Mouse (Mus musculus) forebrain, embryonic 16.5 days (tissue): Measurements from ENCODE around the gene Ly6g6d. TPM values are rescaled to one million over a fixed set of nuclear protein-coding genes. Genes with fewer than 3 reads are reported as not detected.
A peak's percentile ranks its signal among the peaks of the same experiment; 100 is the strongest.

Source experiments
- ATAC-seq: fragments of 200-750 bp; cut with Nextera tagmentation; 2 replicates; pipeline ENCODE4 v1.8.0; 2017; ENCODE audit warnings: mild to moderate bottlenecking, moderate library complexity
- H3K27ac ChIP-seq: fragments of 300-500 bp; sonication (generic); 2 replicates; pipeline ENCODE4 v1.5.1; 2014; ENCODE audit warnings: low read length, control low read depth
- H3K27me3 ChIP-seq: fragments of 300-500 bp; sonication (generic); replicated peaks from 2 replicates; pipeline ENCODE4 v1.6.1; 2014; ENCODE audit warnings: low read length; ENCODE audit not compliant: control insufficient read depth, insufficient read depth
- H3K36me3 ChIP-seq: fragments of 300-500 bp; sonication (generic); 2 replicates; pipeline ENCODE4 v1.6.1; 2014; ENCODE audit not compliant: control insufficient read depth, insufficient read depth
- H3K4me1 ChIP-seq: fragments of 300-500 bp; sonication (generic); replicated peaks from 2 replicates; pipeline ENCODE4 v1.6.1; 2014; ENCODE audit warnings: low read length; ENCODE audit not compliant: control insufficient read depth, insufficient read depth
- H3K4me2 ChIP-seq: fragments of 300-500 bp; sonication (generic); 2 replicates; pipeline ENCODE4 v1.6.1; 2014; ENCODE audit warnings: mild to moderate bottlenecking, low read length, control low read depth
- H3K4me3 ChIP-seq: fragments of 300-500 bp; sonication (generic); replicated peaks from 2 replicates; pipeline ENCODE4 v1.5.1; 2014; ENCODE audit warnings: mild to moderate bottlenecking, low read length, control low read depth
- H3K9ac ChIP-seq: fragments of 300-500 bp; sonication (generic); replicated peaks from 2 replicates; pipeline ENCODE4 v1.6.1; 2014; ENCODE audit warnings: low read depth, low read length, control low read depth
- H3K9me3 ChIP-seq: fragments of 300-500 bp; sonication (generic); 2 replicates; pipeline ENCODE4 v1.6.1; 2016; ENCODE audit warnings: low read length; ENCODE audit not compliant: control insufficient read depth
- WGBS: fragments of 180-500 bp; shearing (Covaris S2); extraction: QIAGEN DNeasy Blood & Tissue Kit; methylation state at CpG from one replicate; pipeline ENCODE4 v1.1.7; 2014; 5-methylcytosine and 5-hydroxymethylcytosine counted together
- polyA plus RNA-seq: library from polyadenylated mRNA; unstranded; fragments of >200 nt; fragmentation: Nextera tagmentation; extraction: Ambion mirVana; gene quantifications from 2 replicates; pipeline ENCODE4 v1.2.1, GENCODE M21; 2015

Ly6g6d gene
- polyA plus RNA-seq, 1 experiment from 2014 or later = 1.6 TPM

GRCm38 (mm10) chr17:35055691-35056495, 22.0 kb downstream of the Ly6g6d start:
- no peak overlapping the region for H3K9ac ChIP-seq
- ATAC-seq = no peak

GRCm38 (mm10) chr17:35052271-35052798, 25.5 kb downstream of the Ly6g6d start:
- WGBS = 70% methylated on average over 12 of the region's 12 CpGs
- Histone ChIP-seq H3K9ac (peak overlapping the region; percentile 69), H3K36me3 (0 out of 2 replicates have a peak, but pooled peaks cover 2% of the 10 kb centered on the region), H3K4me3 (no peak overlapping the region; the same call in 1 of the 2 replicates), H3K4me1 (peaks cover 30% of the 10 kb centered on the region), H3K27ac (peak overlapping the region; percentile 88), H3K4me2 (peak overlapping the region; percentile 58), H3K27me3 (no peaks in the 10 kb centered on the region), H3K9me3 (no peaks in the 10 kb centered on the region)
- no peak for ATAC-seq

More at GRCm38 (mm10) chr17:35055691-35056495, 22.0 kb downstream of the Ly6g6d start:
- Histone ChIP-seq H3K9me3 (no peaks in the 10 kb centered on the region), H3K27me3 (no peaks in the 10 kb centered on the region), H3K36me3 (peaks cover 2% of the 10 kb centered on the region; the same call in 1 of the 2 replicates), H3K4me1 (peaks cover 29% of the 10 kb centered on the region), H3K4me2 (no peak overlapping the region), H3K27ac (no peak overlapping the region), H3K4me3 (no peak overlapping the region)
- 91% methylated on average over 7 of the region's 7 CpGs for WGBS

- WGBS = under 1% methylated on average over 21 of the region's 21 CpGs
- peak overlapping the region; percentile 58 for H3K4me2 ChIP-seq
- peak; percentile 23; the same call in 1 of the 2 replicates for ATAC-seq
Measured at GRCm38 (mm10) chr17:35051156-35052086, 26.4 kb downstream of the Ly6g6d start.

DNA sequence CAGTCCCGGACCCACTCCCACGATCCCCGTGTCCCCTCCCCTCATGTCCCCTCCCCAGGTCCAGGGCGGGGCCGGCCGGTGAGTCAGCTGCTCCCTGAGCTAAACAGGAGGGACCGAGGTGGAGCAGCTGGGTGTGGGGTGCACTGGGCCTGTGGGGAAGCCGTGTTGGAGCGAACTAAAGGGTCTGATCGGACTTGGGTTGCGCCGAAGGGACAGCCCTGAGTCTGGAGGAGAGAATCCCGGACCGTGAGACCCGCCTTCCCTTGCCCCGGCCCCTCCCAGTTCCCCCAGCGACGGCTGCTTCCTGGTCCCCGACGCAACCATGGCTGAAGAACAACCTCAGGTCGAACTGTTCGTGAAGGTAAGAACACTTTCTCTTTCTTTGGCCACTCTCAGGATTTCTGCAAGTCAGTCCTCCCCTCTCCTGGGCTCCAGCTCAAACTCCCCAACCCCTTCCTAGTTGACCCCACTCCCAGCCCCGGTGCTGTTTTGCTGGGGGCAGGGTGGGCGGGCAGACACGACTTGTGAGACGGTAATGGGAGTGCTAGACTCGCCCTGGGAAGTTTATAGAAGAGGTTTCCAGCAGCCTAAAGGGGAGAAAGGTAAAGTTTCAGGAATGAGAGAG, 27.6 kb downstream of the Ly6g6d start:
- no peaks in the 10 kb centered on the region for H3K27me3 ChIP-seq
- 1% methylated on average over 27 of the region's 27 CpGs for WGBS

More at GRCm38 (mm10) chr17:35051156-35052086, 26.4 kb downstream of the Ly6g6d start:
- peaks cover 30% of the 10 kb centered on the region for H3K4me1 ChIP-seq
- 0 out of 2 replicates have a peak, but pooled peaks cover 2% of the 10 kb centered on the region for H3K36me3 ChIP-seq
- H3K27ac ChIP-seq = peak overlapping the region; percentile 88
- H3K27me3 ChIP-seq = no peaks in the 10 kb centered on the region
- H3K9me3 ChIP-seq = no peaks in the 10 kb centered on the region
- peak overlapping the region; percentile 69 for H3K9ac ChIP-seq
- H3K4me3 ChIP-seq = peak overlapping the region; percentile 47

DNA sequence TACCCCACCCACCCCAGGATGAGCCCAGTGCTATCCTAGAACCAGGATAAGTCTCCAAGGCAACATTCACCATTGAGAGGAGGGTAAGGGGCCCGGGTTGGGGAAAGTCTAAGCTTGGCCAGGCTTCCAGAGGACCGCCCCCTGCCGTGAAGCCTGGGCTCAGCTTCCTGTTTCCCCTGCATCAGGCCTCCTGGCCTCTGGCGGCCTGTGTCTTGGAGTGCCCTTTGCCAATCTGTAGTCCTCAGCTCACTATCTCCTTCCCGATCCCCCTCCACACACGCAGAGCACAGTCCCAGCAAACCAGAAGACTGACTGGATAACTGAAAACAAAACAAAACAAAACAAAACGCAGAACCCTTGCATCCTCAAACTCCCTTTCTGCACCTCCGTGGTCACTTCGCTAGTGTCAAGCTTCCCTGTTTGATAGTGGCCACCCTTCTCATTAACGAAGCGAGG, 28.3 kb downstream of the Ly6g6d start, which contains the start of gene Clic1:
Gene Clic1 (plus strand): TSS at position 406 of the 456 bp plus-strand sequence.
- no peaks in the 10 kb centered on the region for H3K27me3 ChIP-seq
- no peak for ATAC-seq
- H3K4me1 ChIP-seq = peaks cover 35% of the 10 kb centered on the region
- 0 out of 2 replicates have a peak, but pooled peaks cover 2% of the 10 kb centered on the region for H3K36me3 ChIP-seq
- peak within 1 kb of the TSS; percentile 58 for H3K4me2 ChIP-seq
- no peaks in the 10 kb centered on the region for H3K9me3 ChIP-seq
- H3K27ac ChIP-seq = peak within 1 kb of the TSS; percentile 87
- H3K4me3 ChIP-seq = peak within 1 kb of the TSS; percentile 49
- peak within 1 kb of the TSS; percentile 62 for H3K9ac ChIP-seq
- 4% methylated on average over 11 of the region's 11 CpGs for WGBS

More for the DNA sequence above, 27.6 kb downstream of the Ly6g6d start:
- H3K27ac ChIP-seq = peak overlapping the region; percentile 87
- no peak for ATAC-seq
- H3K36me3 ChIP-seq = 0 out of 2 replicates have a peak, but pooled peaks cover 2% of the 10 kb centered on the region
- H3K4me1 ChIP-seq = peaks cover 35% of the 10 kb centered on the region
- H3K9ac ChIP-seq = peak overlapping the region; percentile 62
- no peaks in the 10 kb centered on the region for H3K9me3 ChIP-seq
- peak overlapping the region; percentile 49 for H3K4me3 ChIP-seq
- H3K4me2 ChIP-seq = peak overlapping the region; percentile 58

DNA sequence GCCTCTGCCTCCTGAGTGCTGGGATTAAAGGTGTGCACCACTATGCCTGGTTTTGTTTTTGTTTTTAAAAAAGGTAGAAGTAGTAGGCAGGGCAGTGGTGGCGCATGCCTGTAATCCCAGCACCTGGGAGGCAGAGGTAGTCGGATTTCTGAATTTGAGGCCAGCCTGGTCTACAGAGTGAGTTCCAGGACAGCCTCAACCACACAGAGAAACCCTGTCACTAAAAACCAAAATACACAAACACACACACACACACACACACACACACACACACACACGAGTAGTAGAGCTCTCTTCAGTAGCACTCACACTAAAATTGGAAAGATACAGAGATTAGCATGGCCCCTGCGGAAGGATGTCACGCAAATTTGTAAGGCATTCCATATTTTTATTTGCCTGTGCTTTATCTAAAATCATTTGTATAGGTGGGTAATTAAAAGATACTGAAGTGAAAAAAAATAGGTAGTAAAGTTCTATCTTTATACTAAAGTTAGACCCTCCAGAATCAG, 28.9 kb downstream of the Ly6g6d start:
- Histone ChIP-seq H3K4me1 (peaks cover 35% of the 10 kb centered on the region), H3K9me3 (no peaks in the 10 kb centered on the region), H3K36me3 (no peaks in the 10 kb centered on the region), H3K9ac (no peak overlapping the region), H3K4me2 (no peak overlapping the region), H3K4me3 (no peak overlapping the region), H3K27me3 (no peaks in the 10 kb centered on the region), H3K27ac (no peak overlapping the region)
- 75% methylated on average over 5 of the region's 5 CpGs for whole genome bisulfite sequencing
- ATAC-seq = no peak

DNA sequence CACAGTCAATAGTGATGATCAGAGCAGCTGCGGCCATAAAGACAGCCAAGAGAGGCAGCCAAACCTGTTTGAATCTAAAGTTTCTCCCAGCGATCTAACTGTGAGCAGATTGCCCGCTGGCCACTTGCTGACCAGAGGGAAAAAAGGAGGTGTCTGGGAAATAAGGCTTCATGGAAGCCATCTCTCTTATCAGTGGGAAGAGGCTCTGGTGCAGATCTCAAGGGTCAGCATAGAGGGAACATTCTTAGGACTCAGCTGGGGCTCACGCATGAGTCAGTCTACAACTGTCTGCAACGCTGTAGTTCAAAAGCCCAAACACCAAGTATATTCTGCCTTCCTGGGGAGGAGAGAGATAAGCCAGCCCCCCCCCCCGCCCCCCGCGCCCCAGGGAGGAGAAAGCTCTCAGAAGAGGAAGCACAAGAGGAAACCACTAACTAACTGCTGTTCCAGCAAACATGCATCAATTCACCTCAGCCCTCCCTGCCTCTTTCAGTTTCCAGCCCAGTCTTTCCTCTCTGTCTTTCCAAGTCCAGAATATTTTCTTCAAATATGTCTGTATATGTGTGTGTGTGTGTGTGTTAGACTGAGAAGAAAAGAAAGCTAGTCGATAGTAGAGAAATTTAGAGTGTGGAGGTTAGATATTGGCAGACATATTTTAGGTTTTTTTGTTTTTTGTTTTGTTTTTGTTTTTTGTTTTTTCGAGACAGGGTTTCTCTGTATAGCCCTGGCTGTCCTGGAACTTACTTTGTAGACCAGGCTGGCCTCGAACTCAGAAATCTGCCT, 29.5 kb downstream of the Ly6g6d start:
- peaks cover 35% of the 10 kb centered on the region for H3K4me1 ChIP-seq
- no peak overlapping the region for H3K9ac ChIP-seq
- no peak for ATAC-seq
- H3K9me3 ChIP-seq = no peaks in the 10 kb centered on the region
- H3K36me3 ChIP-seq = no peaks in the 10 kb centered on the region
- peak overlapping the region; percentile 23 for H3K27ac ChIP-seq
- H3K27me3 ChIP-seq = no peaks in the 10 kb centered on the region
- WGBS = 55% methylated on average over 11 of the region's 11 CpGs
- no peak overlapping the region for H3K4me3 ChIP-seq
- no peak overlapping the region for H3K4me2 ChIP-seq

DNA sequence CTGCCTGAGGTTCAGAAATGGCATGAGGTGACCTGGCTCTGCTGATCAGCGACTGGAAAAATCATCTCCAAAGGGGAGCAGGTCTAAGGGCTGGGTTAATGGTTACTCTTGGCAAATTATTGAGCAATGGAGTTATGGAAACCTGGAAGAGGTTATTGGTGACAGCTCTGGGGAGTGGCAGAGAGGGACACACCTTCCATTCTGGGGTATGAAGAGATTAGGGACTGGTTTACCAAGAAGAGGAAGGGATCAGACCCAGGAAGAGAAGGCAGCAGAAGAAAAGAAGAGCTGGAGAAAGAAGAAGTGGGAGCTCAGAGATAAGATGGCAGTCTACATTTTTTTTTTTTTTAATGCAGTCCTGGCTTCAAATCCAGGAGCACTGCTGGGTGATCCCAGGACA, 30.2 kb downstream of the Ly6g6d start:
- Histone ChIP-seq H3K27me3 (no peaks in the 10 kb centered on the region), H3K27ac (no peak overlapping the region), H3K4me2 (no peak overlapping the region), H3K4me3 (no peak overlapping the region), H3K9ac (no peak overlapping the region), H3K9me3 (no peaks in the 10 kb centered on the region), H3K36me3 (no peaks in the 10 kb centered on the region), H3K4me1 (peaks cover 35% of the 10 kb centered on the region)
- ATAC-seq = no peak
- WGBS = 59% methylated on average over 1 of the region's 1 CpGs
